Mouse (Mus musculus) embryonic stem cell, embryonic (primary cell): ENCODE results near the gene Wap.
"Not testable (repeated sequence)": the region's sequence is repeated elsewhere in the genome, so short reads cannot be mapped to it uniquely, and the experiment has no call there.

Experiments
- CTCF ChIA-PET, 4 experiments: fragments of 300-600 bp in 2 of 4; fragments of 350-600 bp in 2 of 4; sonication (Branson Sonifier 250); formaldehyde crosslinking; loops; one replicate each; lab custom pipeline; 2022; ENCODE audit warnings: inconsistent platforms in 2 of 4; lab: Charles Lee
- POLR2A ChIA-PET, 4 experiments: fragments of 300-600 bp in 2 of 4; fragments of 350-600 bp in 2 of 4; sonication (Branson Sonifier 250); formaldehyde crosslinking; loops; one replicate each; lab custom pipeline; 2022; ENCODE audit warnings: antibody characterized with exemption in 4 of 4, inconsistent platforms in 1 of 4; lab: Charles Lee

Gene Wap

GRCm38 (mm10) chr11:6638537-6638936, at the start of gene Wap:
Gene Wap, minus strand, starts transcription at chr11:6638637.
- CTCF ChIA-PET, result no interaction called here
- POLR2A ChIA-PET, result interaction anchor here in 2 of 4 experiments (0.7 to 15.2 kb wide), 3 partner anchors 14 to 607 kb away, joined by 3 to 123 read pairs (median 3); partner anchors contain the start of gene Tbrg4 (in 1 of the 2)

- ChIA-PET POLR2A (interaction anchor here in 1 of 4 experiments (0.6 to 1.0 kb wide), 3 partner anchors 57 to 94 kb away, joined by 3 to 4 read pairs (median 3); no protein-coding TSS in a partner anchor), CTCF (no interaction called here)
These were observed 46.3 kb upstream of the Wap start for GRCm38 (mm10) chr11:6684741-6685140.

- ChIA-PET POLR2A (interaction anchor here in 3 of 4 experiments (0.6 to 1.3 kb wide), 7 partner anchors 11 to 584 kb away, joined by 3 to 6 read pairs (median 4); no protein-coding TSS in a partner anchor), CTCF (interaction anchor here in 2 of 4 experiments (0.6 to 1.2 kb wide), 5 partner anchors 23 to 491 kb away, joined by 3 to 8 read pairs (median 6); no protein-coding TSS in a partner anchor)
These were observed 42.0 kb upstream of the Wap start for GRCm38 (mm10) chr11:6680397-6680818.

- POLR2A ChIA-PET, result interaction anchor here (0.6 to 1.3 kb wide), 10 partner anchors 11 to 535 kb away, joined by 3 to 9 read pairs (median 5); partner anchors contain the start of gene Ogdh (in 1 of the 4)
- CTCF ChIA-PET, result interaction anchor here in 3 of 4 experiments (0.6 to 1.2 kb wide), 7 partner anchors 9 to 1771 kb away, joined by 3 to 8 read pairs (median 4); no protein-coding TSS in a partner anchor
These were observed 41.4 kb upstream of the Wap start for GRCm38 (mm10) chr11:6679694-6680396.

GRCm38 (mm10) chr11:6677530-6677929, 39.1 kb upstream of the Wap start:
- CTCF ChIA-PET, result no interaction called here

GRCm38 (mm10) chr11:6676641-6677040, 38.2 kb upstream of the Wap start:
- POLR2A ChIA-PET, result interaction anchor here in 1 of 4 experiments (1.2 kb wide), 1 partner anchor 19 kb away, joined by 7 read pairs; the partner anchor contains the start of gene Ramp3
- CTCF ChIA-PET, result no interaction called here

More at GRCm38 (mm10) chr11:6677530-6677929, 39.1 kb upstream of the Wap start:
- POLR2A ChIA-PET, result no interaction called here

GRCm38 (mm10) chr11:6675402-6675801, 37.0 kb upstream of the Wap start:
- POLR2A ChIA-PET, result interaction anchor here in 3 of 4 experiments (0.5 to 1.2 kb wide), 3 partner anchors 17 to 209 kb away, joined by 3 to 7 read pairs (median 3); partner anchors contain the start of gene Ramp3 (in 2 of the 3)
- CTCF ChIA-PET, result interaction anchor here in 2 of 4 experiments (0.9 to 1.0 kb wide), 2 partner anchors 28 to 87 kb away, joined by 3 to 4 read pairs; no protein-coding TSS in a partner anchor

GRCm38 (mm10) chr11:6674701-6675100, 36.3 kb upstream of the Wap start:
- CTCF ChIA-PET, result interaction anchor here in 1 of 4 experiments (1.0 kb wide), 1 partner anchor 86 kb away, joined by 4 read pairs; no protein-coding TSS in a partner anchor
- POLR2A ChIA-PET, result interaction anchor here in 1 of 4 experiments (1.0 kb wide), 1 partner anchor 17 kb away, joined by 3 read pairs; the partner anchor contains the start of gene Ramp3

- POLR2A ChIA-PET, result interaction anchor here in 1 of 4 experiments (1.1 to 1.7 kb wide), 3 partner anchors 12 to 23 kb away, joined by 3 to 7 read pairs (median 4); no protein-coding TSS in a partner anchor
- CTCF ChIA-PET, result interaction anchor here in 2 of 4 experiments (0.7 to 1.2 kb wide), 2 partner anchors 9 to 24 kb away, joined by 4 to 5 read pairs; no protein-coding TSS in a partner anchor
These were observed 32.4 kb upstream of the Wap start for GRCm38 (mm10) chr11:6670826-6671225.

- POLR2A ChIA-PET, result interaction anchor here in 3 of 4 experiments (0.7 to 1.7 kb wide), 7 partner anchors 10 to 485 kb away, joined by 3 to 7 read pairs (median 3); no protein-coding TSS in a partner anchor
- CTCF ChIA-PET, result interaction anchor here in 3 of 4 experiments (0.6 to 1.2 kb wide), 9 partner anchors 23 to 1634 kb away, joined by 3 to 7 read pairs (median 3); partner anchors contain the start of gene Adcy1 (in 1 of the 3)
These were observed 31.6 kb upstream of the Wap start for GRCm38 (mm10) chr11:6670044-6670443.

GRCm38 (mm10) chr11:6669041-6669440, 30.6 kb upstream of the Wap start:
- POLR2A ChIA-PET, result interaction anchor here in 2 of 4 experiments (1.5 to 1.6 kb wide), 2 partner anchors 11 to 56 kb away, joined by 3 read pairs; no protein-coding TSS in a partner anchor
- CTCF ChIA-PET, result interaction anchor here in 1 of 4 experiments (0.7 kb wide), 1 partner anchor 35 kb away, joined by 3 read pairs; no protein-coding TSS in a partner anchor

GRCm38 (mm10) chr11:6666634-6667033, 28.2 kb upstream of the Wap start:
- ChIA-PET CTCF (no interaction called here), POLR2A (no interaction called here)

- POLR2A ChIA-PET, result interaction anchor here in 1 of 4 experiments (0.6 to 1.9 kb wide), 2 partner anchors 81 to 112 kb away, joined by 3 to 6 read pairs; no protein-coding TSS in a partner anchor
These were observed 22.8 kb upstream of the Wap start for GRCm38 (mm10) chr11:6661206-6661605.

GRCm38 (mm10) chr11:6658271-6658670, 19.8 kb upstream of the Wap start, which contains the start of gene Ramp3:
Gene Ramp3, plus strand, starts transcription at chr11:6658521.
- CTCF ChIA-PET, result interaction anchor here (0.6 to 2.5 kb wide), 18 partner anchors 10 to 1588 kb away, joined by 3 to 11 read pairs (median 4); no protein-coding TSS in a partner anchor
- POLR2A ChIA-PET, result interaction anchor here (0.5 to 1.5 kb wide), 13 partner anchors 12 to 552 kb away, joined by 3 to 8 read pairs (median 4); no protein-coding TSS in a partner anchor

More at GRCm38 (mm10) chr11:6661206-6661605, 22.8 kb upstream of the Wap start:
- CTCF ChIA-PET, result no interaction called here

- ChIA-PET CTCF (interaction anchor here in 1 of 4 experiments (0.7 kb wide), 1 partner anchor 61 kb away, joined by 5 read pairs; no protein-coding TSS in a partner anchor), POLR2A (no interaction called here)
These were observed 16.5 kb upstream of the Wap start for GRCm38 (mm10) chr11:6654903-6655302.

GRCm38 (mm10) chr11:6652978-6653377, 14.5 kb upstream of the Wap start:
- POLR2A ChIA-PET, result not testable (repeated sequence)
- CTCF ChIA-PET, result interaction anchor here in 1 of 4 experiments (0.6 kb wide), 2 partner anchors 81 to 207 kb away, joined by 3 read pairs; no protein-coding TSS in a partner anchor

GRCm38 (mm10) chr11:6650519-6650918, 12.1 kb upstream of the Wap start:
- CTCF ChIA-PET, result interaction anchor here in 2 of 4 experiments (1.1 to 1.7 kb wide), 2 partner anchors 294 to 511 kb away, joined by 4 to 8 read pairs; no protein-coding TSS in a partner anchor

More at GRCm38 (mm10) chr11:6650519-6650918, 12.1 kb upstream of the Wap start:
- POLR2A ChIA-PET, result interaction anchor here in 1 of 4 experiments (1.1 to 1.7 kb wide), 2 partner anchors 14 to 25 kb away, joined by 3 to 7 read pairs; partner anchors contain the start of gene Tbrg4
